Mouse (Mus musculus) cortical plate, adult 2 months (tissue): Measurements from ENCODE around the gene Hes5.

Source experiments
- CTCF ChIP-seq: fragments of 200-500 bp; IDR thresholded peaks from 2 replicates; pipeline ENCODE4 v1.5.1; 2011; ENCODE audit warnings: mild to moderate bottlenecking, control low read depth, low read length; ENCODE audit not compliant: insufficient read depth; ENCODE audit errors: extremely low read depth
- POLR2A ChIP-seq: fragments of 200-500 bp; IDR thresholded peaks from 2 replicates; pipeline ENCODE4 v1.6.1; 2011; ENCODE audit warnings: mild to moderate bottlenecking, low read length, control low read depth; ENCODE audit not compliant: insufficient read depth; ENCODE audit errors: extremely low read depth

- TF ChIP-seq POLR2A (no peak), CTCF (no peak)
These were observed 32.8 kb upstream of the Hes5 start for GRCm38 (mm10) chr4:154927899-154928337.
